Mouse (Mus musculus): ENCODE results near the gene Mtg1.

The Mtg1 gene

DNA sequence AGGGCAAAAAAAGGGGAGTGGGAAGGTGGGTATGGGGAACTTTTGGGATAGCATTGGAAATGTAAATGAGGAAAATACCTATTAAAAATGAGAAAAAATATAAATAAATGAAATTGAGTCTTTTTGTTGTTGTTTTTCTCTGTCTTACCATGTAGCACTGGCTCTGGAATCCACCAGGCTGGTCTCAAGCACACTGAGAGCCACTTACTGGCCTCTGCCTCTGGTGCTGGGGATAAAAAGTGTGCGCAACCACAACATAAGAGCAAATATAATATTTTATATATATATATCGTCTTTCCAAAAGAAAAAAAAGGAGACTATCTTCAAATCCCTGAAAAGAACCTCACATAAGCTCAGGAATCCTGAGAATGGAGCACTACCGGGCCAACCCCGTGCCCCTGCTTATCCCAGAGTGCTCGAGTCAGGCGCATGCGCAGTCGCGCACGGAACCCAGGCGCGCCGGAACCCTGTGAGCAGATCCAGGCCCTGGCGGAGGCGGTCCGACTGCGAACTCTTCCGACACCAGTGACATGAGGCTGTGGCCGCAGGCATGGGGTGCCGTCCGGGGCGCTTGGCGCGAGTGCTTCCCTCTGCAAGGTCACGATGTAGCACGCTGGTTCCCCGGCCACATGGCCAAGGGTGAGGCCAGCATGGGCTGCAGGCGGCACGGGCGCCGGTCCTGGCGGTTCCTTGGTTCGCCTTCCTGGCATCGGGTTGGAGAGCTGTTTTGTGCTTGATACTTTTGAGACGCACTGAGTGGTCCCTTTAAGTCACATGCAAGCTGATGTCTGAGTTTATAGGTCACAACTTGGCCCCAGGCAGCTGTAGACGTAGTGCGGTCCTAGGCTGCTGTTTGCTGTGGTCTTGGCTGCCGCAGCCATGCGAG, at the start of gene Mtg1:
Mtg1 (plus strand) TSS at position 430 of the 886 bp plus-strand sequence.
- in situ Hi-C loops (cut with MboI; ENCODE audit: low sequenced_read_pairs): no loop called here

DNA sequence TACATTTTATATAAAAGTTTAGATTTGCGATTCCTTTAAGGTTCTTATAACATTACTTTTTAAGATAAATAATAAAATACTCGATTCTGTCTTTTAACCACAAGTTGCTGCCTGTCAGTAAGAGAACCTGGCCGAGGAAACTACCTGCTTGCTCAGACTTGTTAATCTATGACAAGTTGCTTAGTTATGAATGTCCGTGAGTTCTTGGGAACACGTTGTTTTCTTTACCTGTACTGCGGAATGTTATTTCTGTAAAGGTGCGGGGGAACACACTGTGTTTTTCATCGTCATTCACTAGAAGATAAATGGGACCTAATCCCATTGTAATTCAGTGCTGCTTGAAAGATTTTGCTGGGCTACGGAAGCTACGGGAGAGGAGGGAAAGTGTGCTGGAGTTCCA, 46.8 kb upstream of the Mtg1 start:
- in situ Hi-C loops (cut with MboI; ENCODE audit: low sequenced_read_pairs): no loop called here

DNA sequence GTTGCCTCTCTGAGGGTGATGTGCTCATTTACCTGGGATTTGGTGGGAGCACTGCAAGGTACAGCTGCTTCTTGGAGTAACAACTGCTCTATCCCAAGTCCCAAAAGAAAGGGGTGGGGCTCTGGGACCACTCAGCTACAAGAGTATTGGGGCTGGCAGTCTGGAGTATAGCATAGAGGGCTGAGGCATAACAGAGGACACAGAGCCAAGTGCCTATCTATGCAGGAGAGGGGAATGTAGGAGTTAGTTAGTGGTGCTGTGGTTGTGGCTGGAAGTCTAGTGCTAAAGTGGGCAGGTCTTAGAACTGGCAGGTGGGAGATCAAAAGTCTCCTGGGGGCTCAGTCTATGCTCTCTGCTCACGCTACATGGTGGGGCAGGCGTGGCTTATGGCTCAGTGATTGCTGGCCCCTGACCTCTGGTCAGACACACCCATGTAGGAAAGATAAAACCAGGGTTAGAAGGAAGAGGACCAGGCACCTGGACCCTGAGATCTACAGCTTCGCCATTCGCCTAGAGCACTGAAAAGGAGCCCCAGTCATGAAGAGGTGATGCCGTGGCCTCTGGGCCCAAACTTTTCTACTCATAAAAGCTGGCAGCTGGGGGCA, 44.3 kb upstream of the Mtg1 start, which contains the start of gene Prap1:
Prap1 (plus strand) TSS at position 472 of the 605 bp plus-strand sequence.
- in situ Hi-C loops (cut with MboI; ENCODE audit: low sequenced_read_pairs): no loop called here

DNA sequence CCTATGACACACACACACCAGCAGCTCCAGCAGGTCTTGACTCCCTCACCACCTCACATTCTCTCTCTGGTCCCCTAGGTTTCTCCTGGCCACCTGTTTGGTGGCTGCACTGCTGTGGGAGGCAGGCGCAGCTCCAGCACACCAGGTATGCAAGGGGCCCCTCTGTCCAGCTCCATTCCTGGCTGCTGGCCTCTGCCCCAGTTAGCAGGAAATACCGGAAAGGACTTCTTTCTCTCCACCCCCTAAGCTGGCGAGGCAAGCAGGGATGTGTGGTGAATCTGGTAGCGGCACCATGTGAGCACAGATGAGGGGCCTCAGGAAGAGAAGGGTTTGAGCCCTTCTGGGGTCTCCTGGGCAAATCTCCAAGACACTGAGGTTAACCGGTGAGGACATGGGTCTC, 42.4 kb upstream of the Mtg1 start:
- in situ Hi-C loops (cut with MboI; ENCODE audit: low sequenced_read_pairs): no loop called here

GRCm38 (mm10) chr7:140095556-140095955, 41.8 kb upstream of the Mtg1 start:
- in situ Hi-C loops (cut with MboI; ENCODE audit: low sequenced_read_pairs): no loop called here

- in situ Hi-C loops (cut with MboI; ENCODE audit: low sequenced_read_pairs): no loop called here
Observed at GRCm38 (mm10) chr7:140096055-140096454, 41.3 kb upstream of the Mtg1 start.

GRCm38 (mm10) chr7:140098466-140098865, 38.9 kb upstream of the Mtg1 start:
- in situ Hi-C loops (cut with MboI; ENCODE audit: low sequenced_read_pairs): no loop called here

DNA sequence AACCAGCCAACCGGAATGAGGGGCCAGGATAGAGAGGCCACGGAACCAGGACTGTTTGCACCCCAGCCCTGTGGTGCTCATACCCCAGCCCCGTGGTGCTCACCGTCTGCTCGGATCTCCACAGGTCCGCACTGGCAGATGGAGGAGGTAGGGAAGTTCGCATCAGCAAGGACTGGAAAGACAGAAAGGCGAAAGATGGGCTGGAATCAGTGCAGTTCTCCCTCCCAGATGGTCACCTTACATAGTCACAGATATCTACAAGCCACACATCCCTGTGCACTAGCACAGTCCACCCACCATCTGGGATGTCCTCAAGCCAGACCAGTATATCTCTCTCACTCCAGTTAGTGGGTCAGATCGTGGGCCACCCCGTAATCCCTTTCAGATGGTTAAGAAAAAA, 35.9 kb upstream of the Mtg1 start:
- in situ Hi-C loops (cut with MboI; ENCODE audit: low sequenced_read_pairs): no loop called here

DNA sequence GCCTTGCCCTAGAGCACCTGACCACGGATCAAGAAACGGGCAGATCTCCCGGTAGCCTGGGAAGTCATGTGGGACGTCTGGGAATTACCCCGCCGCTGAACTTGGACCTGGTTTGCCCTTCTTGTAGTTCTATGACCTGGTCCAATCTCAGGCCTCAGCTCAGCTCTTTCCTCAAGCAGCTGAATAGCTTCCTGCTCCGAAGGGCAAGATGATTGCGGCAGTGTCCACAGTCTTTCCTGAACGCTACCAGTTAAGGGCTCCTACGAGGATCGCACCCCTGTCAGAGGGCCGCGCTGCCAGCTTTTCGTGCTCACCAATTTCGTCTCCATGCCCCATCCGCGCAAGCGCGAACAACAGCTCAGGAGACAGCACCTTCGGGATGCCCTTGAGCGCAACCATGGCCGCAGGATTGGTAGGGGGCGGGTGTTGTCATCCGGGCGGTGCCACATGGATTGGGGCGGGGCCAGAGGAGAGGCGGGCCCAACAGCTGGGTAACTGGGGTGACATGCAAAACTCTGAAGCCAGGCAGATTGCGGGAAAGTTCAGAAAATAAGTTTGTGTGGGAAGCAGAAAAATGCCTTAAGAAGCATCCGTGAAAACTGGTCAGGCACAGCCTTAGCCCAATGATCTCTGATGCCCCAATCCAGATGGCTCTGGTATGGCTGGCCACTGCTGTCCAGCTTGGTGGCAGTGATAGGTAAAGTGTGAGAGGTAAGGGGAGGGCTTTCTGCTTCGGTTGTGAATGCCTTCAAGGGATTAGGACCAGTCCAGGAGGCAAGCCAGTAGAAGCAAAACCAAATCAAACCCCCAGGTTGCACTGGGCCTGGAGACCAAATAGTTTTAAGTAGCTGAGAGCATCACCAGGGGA, 35.1 kb upstream of the Mtg1 start, which contains the start of gene Fuom:
Fuom (minus strand) TSS at position 449 of the 868 bp plus-strand sequence.
- in situ Hi-C loops (cut with MboI; ENCODE audit: low sequenced_read_pairs): no loop called here

DNA sequence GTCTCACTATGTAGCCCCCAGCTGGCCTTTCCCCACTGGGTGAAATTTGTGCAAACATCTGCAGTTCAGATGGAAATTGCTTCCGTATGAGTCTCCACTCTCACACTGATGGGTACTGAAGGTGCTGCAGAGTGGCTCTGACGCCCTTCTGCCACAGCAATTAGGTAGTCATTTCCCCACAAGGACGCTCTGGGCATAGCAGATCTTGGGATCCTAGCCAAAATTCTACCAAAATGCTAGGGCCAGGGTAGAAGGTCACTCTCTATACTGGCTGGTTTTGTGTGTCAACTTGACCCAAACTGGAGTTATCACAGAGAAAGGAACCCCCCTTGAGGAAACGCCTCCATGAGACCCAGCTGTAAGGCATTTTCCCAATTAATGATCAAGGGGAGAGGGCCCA, 33.4 kb upstream of the Mtg1 start:
- in situ Hi-C loops (cut with MboI; ENCODE audit: low sequenced_read_pairs): no loop called here

GRCm38 (mm10) chr7:140111943-140112342, 25.4 kb upstream of the Mtg1 start:
- in situ Hi-C loops (cut with MboI; ENCODE audit: low sequenced_read_pairs): no loop called here

DNA sequence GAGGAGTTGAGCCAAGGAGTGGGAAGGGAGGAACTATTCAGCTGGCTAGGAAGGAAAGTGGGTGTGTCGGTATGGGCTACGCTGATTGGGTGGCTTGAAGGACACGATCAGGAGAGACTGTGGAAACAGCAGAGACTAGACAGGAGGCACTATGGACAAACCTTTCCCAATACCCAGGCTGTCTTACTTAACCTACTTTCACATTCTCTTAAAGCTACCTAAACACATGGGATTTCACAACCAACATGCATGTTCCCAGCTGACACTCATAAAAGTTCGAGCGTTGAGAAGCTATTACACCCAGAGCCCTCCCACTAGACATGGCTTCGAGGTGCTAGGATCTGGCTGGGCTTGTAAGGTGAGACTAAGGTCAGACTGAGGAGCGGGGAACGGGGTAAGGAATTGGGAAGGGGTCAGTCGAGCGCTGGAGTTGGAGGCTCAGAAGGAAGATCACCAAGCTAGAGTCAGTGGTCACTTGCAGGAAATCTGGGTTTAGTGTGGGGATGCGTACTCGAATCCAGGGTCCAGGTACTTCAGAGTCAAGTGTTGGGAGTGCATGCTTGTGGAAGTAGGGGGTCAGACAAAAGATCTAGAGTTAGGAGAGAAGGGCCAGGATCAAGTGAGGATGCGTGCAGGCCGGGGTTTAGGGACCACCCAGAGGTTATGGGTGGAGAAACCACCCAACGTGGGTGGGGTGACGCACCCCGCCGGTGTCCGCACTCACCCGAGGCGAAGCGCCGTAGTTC, 21.6 kb upstream of the Mtg1 start, which contains the start of gene Paox:
Paox (plus strand) TSS at position 217 of the 746 bp plus-strand sequence.
- in situ Hi-C loops (cut with MboI; ENCODE audit: low sequenced_read_pairs): no loop called here

GRCm38 (mm10) chr7:140116329-140117054, 20.9 kb upstream of the Mtg1 start, which contains the start of gene Echs1:
TSS of gene Echs1 (minus strand) at chr7:140116476.
- in situ Hi-C loops (cut with MboI; ENCODE audit: low sequenced_read_pairs): no loop called here

- in situ Hi-C loops (cut with MboI; ENCODE audit: low sequenced_read_pairs): no loop called here
Observed at GRCm38 (mm10) chr7:140120484-140120883, 16.9 kb upstream of the Mtg1 start.

GRCm38 (mm10) chr7:140121338-140121910, 15.9 kb upstream of the Mtg1 start:
- in situ Hi-C loops (cut with MboI; ENCODE audit: low sequenced_read_pairs): no loop called here

DNA sequence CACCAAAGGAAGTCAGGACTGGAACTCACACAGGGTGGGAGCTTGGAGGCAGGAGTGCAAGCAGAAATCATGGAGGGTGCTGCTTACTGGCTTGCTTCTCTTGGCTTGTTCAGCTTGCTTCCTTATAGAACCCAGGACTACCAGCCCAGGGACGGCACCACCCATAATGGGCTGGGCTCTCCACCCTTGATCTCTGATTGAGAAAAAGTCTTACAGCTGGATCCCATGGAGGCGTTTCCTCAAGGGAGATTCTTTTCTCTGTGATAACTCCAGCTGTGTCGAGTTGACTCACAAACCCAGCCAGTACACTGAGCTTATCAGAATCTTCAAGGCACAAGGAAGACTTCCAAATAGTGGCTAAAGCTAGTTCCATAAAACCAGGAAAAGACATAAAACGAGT, 14.6 kb upstream of the Mtg1 start:
- in situ Hi-C loops (cut with MboI; ENCODE audit: low sequenced_read_pairs): no loop called here

DNA sequence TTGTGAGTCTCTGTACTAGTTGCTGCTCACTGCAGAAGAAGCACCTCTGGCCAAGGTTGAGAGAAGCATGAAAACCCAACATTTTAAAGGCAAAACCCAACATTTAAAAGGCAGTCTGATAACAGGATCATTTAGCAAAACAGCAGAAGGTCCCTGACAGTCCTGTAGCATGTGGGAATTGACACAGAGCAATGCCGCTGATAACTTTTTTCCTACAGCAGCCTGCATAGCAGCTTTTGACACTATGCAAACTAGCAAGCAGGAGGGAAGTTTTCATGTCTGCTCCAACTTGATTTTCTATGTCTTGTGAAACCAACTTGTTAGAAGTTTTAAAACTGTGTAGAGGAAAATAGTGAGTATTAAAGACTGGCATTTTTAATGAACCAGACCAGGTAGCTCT, 13.0 kb upstream of the Mtg1 start:
- in situ Hi-C loops (cut with MboI; ENCODE audit: low sequenced_read_pairs): no loop called here

DNA sequence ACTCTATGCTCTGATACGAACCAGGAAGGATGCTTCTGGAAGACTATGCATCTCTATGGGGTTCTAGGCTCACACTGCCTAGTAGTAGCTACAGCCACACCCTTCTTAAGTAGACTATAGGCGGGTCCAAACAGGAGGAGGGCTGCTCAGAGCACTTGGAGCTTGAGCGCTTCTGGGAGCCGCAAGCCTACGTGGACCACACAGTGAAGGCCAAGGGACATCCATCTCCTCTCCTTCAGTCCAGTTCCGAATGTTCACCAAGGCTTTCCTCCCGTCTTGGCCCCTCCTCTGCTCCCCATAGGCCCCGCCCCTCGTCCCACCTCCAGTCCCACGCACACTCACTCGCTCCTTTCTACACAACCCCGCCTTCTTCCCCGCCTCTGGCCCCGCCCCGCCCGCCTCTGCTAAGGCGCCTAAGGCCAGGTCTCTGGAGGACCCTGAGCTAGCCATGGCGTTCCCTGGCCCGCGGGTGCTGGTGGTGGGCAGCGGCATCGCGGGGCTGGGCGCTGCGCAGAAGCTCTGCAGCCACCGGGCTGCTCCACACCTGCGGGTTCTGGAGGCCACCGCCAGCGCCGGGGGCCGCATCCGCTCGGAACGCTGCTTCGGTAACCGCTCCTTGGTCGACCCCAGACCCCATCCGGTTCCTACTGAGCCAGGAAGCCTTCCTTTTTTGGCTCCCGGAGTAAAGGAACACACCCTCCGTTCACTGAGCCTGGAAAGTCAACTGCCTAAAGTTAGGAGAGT, 11.9 kb upstream of the Mtg1 start:
- in situ Hi-C loops (cut with MboI; ENCODE audit: low sequenced_read_pairs): no loop called here

DNA sequence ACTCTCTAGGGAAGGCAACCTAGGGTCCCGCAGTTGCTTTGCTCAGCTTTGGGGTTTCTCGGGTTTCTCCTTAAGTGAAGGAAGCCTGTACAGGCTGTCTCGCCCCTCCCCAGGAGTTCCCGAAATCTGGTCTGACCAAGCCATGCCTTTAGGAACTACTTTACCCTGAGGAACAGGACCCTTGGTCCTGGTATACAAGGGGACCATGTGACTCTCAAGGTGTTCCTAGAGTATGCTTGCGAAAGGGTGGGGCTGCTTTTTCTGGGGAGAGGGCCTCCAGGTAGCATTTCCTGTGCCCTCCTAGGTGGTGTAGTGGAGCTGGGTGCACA, 11.4 kb upstream of the Mtg1 start:
- in situ Hi-C loops (cut with MboI; ENCODE audit: low sequenced_read_pairs): no loop called here

All from CH12F3 (cell line).